Mouse (Mus musculus) thymus, postnatal 0 days (tissue): ENCODE data around the gene Sf1. TPM values are rescaled to one million over a fixed set of nuclear protein-coding genes. Genes with fewer than 3 reads are reported as not detected.

ENCODE experiments used
- DNase-seq: peaks from one replicate; pipeline ENCODE4 v3.0.0-alpha.2; 2015; ENCODE audit warnings: low spot score
- polyA plus RNA-seq: library from polyadenylated mRNA; unstranded; fragments of >200 nt; fragmentation: Nextera tagmentation; extraction: Ambion mirVana; gene quantifications from 2 replicates; pipeline ENCODE4 v1.2.1, GENCODE M21; 2015

Sf1 gene
- polyA plus RNA-seq: 104 and 126 TPM in 2 replicates

DNA sequence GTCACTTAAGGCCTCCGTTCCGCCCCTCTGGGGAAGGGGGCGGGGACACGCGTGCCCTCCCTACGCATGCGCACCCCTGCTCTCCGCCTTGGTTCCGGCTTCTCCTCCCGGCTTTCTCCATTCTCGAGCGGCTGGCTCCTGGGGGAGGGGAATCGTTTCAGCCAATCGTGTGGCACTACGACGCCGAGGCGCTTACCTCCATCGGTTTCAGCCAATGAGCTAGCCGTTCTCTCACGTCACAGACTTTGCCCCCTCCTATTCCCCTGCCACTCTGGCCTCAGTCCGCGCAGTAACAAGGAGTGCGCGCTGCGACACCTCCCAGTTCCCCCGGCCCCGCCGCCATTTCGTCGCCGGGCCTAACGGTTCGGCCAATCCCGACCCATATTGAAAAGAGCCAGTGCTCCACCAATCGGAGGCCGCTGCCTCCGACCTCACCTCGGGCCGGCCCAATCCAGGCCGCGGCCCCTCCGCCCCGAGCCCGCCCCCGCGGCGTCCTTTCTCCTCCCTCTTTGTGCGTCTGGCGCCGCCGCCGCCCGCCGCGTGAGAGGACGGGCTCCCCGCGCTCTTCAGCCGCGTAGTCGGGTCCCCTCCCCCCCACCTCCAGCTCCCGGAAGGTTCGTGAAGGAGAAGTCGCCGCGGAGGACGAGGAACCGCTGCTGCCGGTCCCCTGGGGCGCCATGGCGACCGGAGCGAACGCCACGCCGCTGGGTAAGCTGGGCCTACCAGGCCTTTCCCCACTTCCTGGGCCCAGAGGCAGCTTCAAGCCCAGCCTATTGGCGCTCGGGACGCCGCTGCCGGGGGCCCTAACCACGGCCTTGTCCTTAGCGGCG, at the start of gene Sf1:
Gene Sf1 (plus strand): TSS at position 280 of the 830 bp plus-strand sequence.
- peak; percentile 100 for DNase-seq

DNA sequence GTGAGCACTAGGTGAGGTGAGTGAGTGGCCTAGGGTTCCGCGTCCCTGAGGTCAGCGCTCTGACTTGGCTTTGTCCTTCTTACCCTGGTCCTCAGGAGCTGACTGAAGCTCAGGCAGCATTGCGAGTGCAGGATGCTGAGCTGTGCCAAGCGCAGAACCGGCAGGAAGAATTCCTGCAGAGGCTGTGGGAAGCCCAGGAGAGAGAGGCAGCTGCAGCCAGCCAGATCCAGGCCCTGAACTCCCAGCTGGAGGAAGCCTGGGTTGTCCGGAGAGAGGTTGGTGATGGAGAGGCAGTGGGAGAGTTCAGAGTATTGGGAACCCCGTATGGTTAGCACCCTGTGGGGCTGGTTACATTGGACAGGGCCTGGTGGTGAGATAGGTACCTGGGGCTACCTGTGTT, 49.7 kb upstream of the Sf1 start:
- no peak for DNase-seq

- no peak for DNase-seq
These were observed 49.0 kb upstream of the Sf1 start for GRCm38 (mm10) chr19:6314513-6314912.

DNA sequence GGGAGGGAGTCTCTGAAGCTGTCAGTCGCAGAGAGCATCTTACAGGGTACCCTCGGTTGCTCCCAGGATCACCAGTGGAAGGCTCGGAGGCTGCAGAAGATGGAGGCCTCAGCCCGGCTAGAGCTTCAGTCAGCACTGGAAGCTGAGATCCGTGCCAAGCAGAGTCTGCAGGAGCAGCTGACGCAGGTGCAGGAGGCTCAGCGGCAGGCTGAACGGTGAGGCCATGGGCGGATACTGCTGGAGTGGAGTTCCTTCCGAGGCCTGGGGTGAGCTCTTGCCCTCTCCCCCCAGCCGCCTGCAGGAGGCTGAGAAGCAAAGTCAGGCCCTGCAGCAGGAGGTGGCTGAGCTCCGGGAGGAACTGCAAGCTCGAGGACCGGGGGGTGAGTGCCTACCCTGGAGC, 47.9 kb upstream of the Sf1 start:
- DNase-seq: no peak

GRCm38 (mm10) chr19:6318145-6318544, 45.3 kb upstream of the Sf1 start:
- no peak for DNase-seq

DNA sequence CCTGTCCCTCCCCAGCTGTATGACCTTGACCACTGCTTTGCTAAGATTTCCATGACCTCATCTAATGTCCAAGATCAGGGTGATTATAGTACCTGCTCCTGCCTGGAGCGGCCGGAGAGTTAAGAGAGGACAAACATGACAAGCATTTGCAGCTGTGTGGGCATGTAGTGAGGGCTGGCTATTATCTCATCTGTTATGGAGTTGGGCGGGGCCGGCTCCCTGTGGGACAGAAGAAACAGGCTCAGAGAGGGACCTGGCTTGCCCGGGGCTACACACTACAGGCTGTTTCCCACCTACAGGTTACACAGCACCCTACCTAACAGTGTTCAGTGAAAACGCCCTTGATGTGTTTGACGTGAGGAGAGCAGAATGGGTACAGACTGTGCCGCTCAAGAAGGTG, 42.1 kb upstream of the Sf1 start:
- DNase-seq: no peak

DNA sequence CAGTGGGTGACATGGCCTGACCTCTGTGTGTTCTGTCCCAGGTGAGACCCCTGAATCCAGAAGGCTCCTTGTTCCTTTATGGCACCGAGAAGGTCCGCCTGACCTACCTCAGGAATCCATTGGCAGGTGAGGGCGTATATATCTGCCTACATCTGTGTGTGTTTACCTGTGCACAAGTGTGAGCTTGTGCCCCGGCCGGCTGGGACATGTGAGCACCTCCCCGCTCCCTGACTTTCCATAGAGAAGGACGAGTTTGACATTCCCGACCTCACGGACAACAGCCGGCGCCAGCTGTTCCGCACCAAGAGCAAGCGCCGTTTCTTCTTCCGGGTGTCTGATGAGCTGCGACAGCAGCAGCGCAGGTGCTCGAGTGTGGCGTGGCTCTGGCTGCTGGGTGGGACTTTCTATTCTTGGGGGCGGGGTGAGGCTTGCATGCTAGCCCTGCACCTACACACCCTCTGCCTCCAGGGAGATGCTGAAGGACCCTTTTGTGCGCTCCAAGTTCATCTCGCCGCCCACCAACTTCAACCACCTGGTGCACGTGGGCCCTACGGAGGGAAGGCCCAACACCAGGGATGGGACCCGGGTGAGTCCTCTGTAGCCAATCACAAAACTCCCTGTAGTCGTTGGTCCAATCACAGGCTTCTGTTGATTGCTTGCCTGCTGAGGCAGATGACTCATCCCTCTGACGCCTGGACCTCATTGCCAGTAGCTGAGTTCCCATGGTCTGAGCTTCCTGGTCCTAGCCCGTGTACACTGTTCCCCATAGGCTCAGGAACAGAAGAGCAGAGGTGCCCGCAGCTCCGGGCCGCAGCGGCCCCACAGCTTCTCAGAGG, 41.5 kb upstream of the Sf1 start:
- DNase-seq: no peak

DNA sequence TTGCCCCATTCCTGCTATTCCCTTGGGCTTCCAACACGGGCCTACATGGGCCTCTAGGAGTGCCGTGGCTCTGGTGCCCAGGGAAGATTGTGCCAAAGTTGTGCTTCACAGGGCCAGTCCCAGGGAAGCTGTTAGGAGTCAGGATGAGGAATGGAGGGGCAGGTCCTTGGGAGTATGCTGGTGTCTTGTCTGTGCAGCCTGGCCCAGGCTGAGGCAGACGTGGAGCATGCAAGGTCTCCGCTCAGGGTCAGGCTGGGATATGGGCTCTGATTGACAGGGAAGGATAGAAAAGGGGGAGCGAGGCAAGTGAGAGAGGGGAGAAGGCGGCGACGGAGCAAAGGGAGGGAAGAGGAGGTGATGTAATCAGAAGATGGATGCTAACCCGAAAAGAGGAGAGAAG, 38.7 kb upstream of the Sf1 start:
- no peak for DNase-seq

- peak; percentile 16 for DNase-seq
These were observed 32.3 kb upstream of the Sf1 start for GRCm38 (mm10) chr19:6331178-6331577.

GRCm38 (mm10) chr19:6331719-6332516, 31.6 kb upstream of the Sf1 start:
- peak; percentile 80 for DNase-seq

- peak; percentile 18 for DNase-seq
These were observed 29.5 kb upstream of the Sf1 start for GRCm38 (mm10) chr19:6333761-6334595.

GRCm38 (mm10) chr19:6334673-6335457, 28.6 kb upstream of the Sf1 start, which contains the start of gene Men1:
Gene Men1 (plus strand): TSS chr19:6334979.
- DNase-seq: peak; percentile 95

- DNase-seq: peak; percentile 20
These were observed 28.0 kb upstream of the Sf1 start for GRCm38 (mm10) chr19:6335458-6335827.

DNA sequence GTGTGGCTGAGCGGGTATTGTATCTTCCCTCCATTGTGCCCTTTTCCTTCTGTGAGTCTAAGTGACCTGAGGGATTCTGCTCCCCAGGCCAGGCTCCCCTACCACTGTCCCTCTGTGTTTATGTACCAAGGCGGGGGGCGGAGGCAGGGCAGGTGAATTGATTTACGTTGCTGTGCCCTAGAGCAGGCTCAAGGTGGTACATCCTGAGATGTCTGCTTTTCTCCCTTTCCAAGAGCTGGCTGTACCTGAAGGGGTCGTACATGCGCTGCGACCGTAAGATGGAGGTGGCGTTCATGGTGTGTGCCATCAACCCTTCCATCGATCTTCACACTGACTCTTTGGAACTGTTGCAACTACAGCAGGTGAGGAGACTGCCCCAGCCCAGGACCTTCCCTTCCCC, 26.6 kb upstream of the Sf1 start:
- no peak for DNase-seq

- no peak for DNase-seq
These were observed 25.3 kb upstream of the Sf1 start for GRCm38 (mm10) chr19:6338171-6338570.

GRCm38 (mm10) chr19:6338716-6339115, 24.8 kb upstream of the Sf1 start:
- no peak for DNase-seq

- DNase-seq: no peak
These were observed 24.3 kb upstream of the Sf1 start for GRCm38 (mm10) chr19:6339191-6339590.

GRCm38 (mm10) chr19:6339890-6340504, 23.5 kb upstream of the Sf1 start:
- peak; percentile 83 for DNase-seq
